Mouse (Mus musculus): ENCODE measurements around the gene Mrps36. TPM values are rescaled to one million over a fixed set of nuclear protein-coding genes. Genes with fewer than 3 reads are reported as not detected.
"Not testable (repeated sequence)": the region's sequence is repeated elsewhere in the genome, so short reads cannot be mapped to it uniquely, and the experiment has no call there.

The Mrps36 gene
- polyA plus RNA-seq (2014; fragmentation: Nextera tagmentation; extraction: Ambion mirVana) = 135 and 139 TPM in 2 replicates

DNA sequence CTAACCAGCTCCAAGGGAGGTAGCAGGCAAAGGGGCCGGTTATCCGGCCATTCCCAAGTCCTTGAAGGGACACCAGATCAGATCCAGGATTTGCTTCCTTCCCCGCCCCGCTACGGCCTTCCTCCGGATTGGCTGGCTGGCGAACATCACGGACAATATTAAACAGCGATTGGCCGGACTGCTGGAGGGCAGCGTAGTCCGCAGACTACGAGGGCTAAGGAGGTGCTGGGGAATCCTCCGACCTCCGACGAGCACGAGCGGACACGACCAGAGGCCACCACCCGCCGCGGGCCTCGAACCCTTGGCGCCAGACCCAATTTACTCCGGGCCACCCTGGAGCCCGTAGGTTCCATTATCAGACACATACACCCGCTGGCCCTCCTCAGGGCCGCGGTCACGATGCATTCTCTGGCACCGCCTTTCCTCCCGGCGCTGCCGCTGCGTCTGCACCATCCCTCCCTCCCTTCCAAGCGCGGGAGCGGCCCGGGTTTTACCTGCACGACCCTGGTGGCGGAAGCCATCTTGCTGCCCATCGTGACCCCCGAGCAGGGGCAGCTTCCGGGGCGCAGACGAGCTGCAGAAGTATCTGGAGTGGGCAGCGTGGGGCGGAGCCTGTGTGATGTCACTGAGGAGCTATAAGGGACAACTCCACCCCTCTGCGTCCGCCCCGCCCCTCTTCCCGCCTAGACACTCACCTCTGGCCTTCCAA, at the start of gene Mrps36:
Gene Mrps36, minus strand, starts transcription at position 624 of the 709 bp plus-strand sequence.
- Histone ChIP-seq H3K4me3 (ENCODE audit: low read depth, low read length) (peak within 1 kb of the TSS; percentile 87), H3K27ac (ENCODE audit: low read depth, low read length) (peak within 1 kb of the TSS; percentile 96), H3K27me3 (ENCODE audit: control insufficient read depth, insufficient read depth, low read length) (no peaks in the 10 kb centered on the region), H3K9me3 (ENCODE audit: control insufficient read depth, low read length) (no peaks in the 10 kb centered on the region), H3K9ac (ENCODE audit: low read depth, low read length) (peak within 1 kb of the TSS; percentile 84), H3K4me2 (replicated peaks; ENCODE audit: low read depth, low read length) (peak within 1 kb of the TSS; percentile 53), H3K4me1 (replicated peaks; ENCODE audit: control insufficient read depth, insufficient read depth, low read length) (no peaks in the 10 kb centered on the region), H3K36me3 (ENCODE audit: control insufficient read depth, insufficient read depth, low read length) (no peaks in the 10 kb centered on the region)
- ATAC-seq (ENCODE audit: low FRiP score) (peak; percentile 98), DNase-seq (ENCODE audit: low spot score) (peak; percentile 93)
- WGBS = under 1% methylated on average over 52 of the region's 52 CpGs

- Histone ChIP-seq H3K36me3 (ENCODE audit: control insufficient read depth, insufficient read depth, low read length) (no peaks in the 10 kb centered on the region), H3K9ac (ENCODE audit: low read depth, low read length) (no peak overlapping the region), H3K4me2 (replicated peaks; ENCODE audit: low read depth, low read length) (no peak overlapping the region), H3K27me3 (ENCODE audit: control insufficient read depth, insufficient read depth, low read length) (no peaks in the 10 kb centered on the region), H3K9me3 (ENCODE audit: control insufficient read depth, low read length) (no peaks in the 10 kb centered on the region), H3K4me1 (replicated peaks; ENCODE audit: control insufficient read depth, insufficient read depth, low read length) (peaks cover 3% of the 10 kb centered on the region; the same call in 1 of the 2 replicates), H3K4me3 (ENCODE audit: low read depth, low read length) (no peak overlapping the region), H3K27ac (ENCODE audit: low read depth, low read length) (no peak overlapping the region)
- no peak for DNase-seq (ENCODE audit: low spot score)
- no peak for ATAC-seq (ENCODE audit: low FRiP score)
- WGBS = 94% methylated on average over 3 of the region's 3 CpGs
Measured at GRCm38 (mm10) chr13:100789083-100789482, 44.6 kb upstream of the Mrps36 start.

DNA sequence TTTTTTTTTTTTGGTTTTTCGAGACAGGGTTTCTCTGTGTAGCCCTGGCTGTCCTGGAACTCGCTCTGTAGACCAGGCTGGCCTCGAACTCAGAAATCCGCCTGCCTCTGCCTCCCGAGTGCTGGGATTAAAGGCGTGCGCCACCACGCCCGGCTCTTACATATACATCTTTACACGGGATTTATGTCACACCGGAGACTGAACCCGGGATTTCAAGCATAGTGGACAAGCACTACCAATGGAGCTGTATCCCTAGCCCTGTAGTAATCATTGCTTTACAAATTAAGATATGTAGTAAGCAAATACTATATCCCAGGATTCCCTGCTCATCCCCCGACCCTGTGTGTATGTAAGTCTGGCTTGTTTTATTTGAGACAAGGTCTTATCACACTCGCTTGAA, 43.6 kb upstream of the Mrps36 start:
- H3K27ac ChIP-seq (ENCODE audit: low read depth, low read length) = not testable (repeated sequence)

DNA sequence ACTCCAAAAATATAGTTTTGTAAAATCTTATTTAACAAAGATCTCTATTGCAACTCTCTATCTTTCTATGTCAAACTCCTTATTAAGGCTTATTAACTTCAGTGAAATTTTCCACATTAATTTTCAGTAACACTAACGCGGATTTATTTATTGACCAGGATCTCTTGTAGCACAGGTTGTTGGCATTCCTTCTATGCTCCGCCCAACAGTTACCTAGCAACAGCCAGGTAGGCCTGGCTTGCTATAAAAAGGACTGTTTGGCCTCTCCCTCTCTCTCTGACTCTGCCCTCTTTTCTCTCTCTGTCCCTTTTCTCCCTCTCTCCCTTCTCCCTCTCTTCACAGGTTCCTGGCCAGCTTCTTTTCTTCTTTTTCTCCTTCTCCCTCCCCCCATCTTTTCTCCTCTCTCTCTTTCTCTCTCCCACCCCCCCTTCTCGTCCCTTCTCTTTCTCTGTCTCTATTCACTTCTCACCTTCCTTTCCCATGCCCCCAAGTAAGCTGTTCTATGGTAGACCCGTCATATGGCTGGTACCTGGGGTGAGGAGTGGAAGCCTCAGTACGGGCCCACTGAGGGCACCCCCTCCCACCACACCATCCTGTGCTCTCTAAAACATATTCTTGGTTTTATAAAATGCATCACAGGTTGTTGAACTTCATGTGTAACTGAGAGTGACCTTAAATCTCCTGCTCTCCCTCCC, 43.0 kb upstream of the Mrps36 start:
- Histone ChIP-seq H3K4me3 (ENCODE audit: low read depth, low read length) (no peak overlapping the region), H3K9me3 (ENCODE audit: control insufficient read depth, low read length) (no peaks in the 10 kb centered on the region), H3K4me2 (replicated peaks; ENCODE audit: low read depth, low read length) (no peak overlapping the region), H3K4me1 (replicated peaks; ENCODE audit: control insufficient read depth, insufficient read depth, low read length) (peaks cover 3% of the 10 kb centered on the region; the same call in 1 of the 2 replicates), H3K27me3 (ENCODE audit: control insufficient read depth, insufficient read depth, low read length) (no peaks in the 10 kb centered on the region), H3K36me3 (ENCODE audit: control insufficient read depth, insufficient read depth, low read length) (no peaks in the 10 kb centered on the region), H3K27ac (ENCODE audit: low read depth, low read length) (no peak overlapping the region), H3K9ac (ENCODE audit: low read depth, low read length) (no peak overlapping the region)
- ATAC-seq (ENCODE audit: low FRiP score) (no peak), DNase-seq (ENCODE audit: low spot score) (no peak)
- WGBS = 72% methylated on average over 6 of the region's 6 CpGs

More for the DNA sequence above, 43.6 kb upstream of the Mrps36 start:
- not testable (repeated sequence) for ATAC-seq (ENCODE audit: low FRiP score); H3K9ac ChIP-seq (ENCODE audit: low read depth, low read length); H3K9me3 ChIP-seq (ENCODE audit: control insufficient read depth, low read length); H3K4me2 ChIP-seq (replicated peaks; ENCODE audit: low read depth, low read length); DNase-seq (ENCODE audit: low spot score); H3K27me3 ChIP-seq (ENCODE audit: control insufficient read depth, insufficient read depth, low read length); H3K4me1 ChIP-seq (replicated peaks; ENCODE audit: control insufficient read depth, insufficient read depth, low read length); H3K36me3 ChIP-seq (ENCODE audit: control insufficient read depth, insufficient read depth, low read length); H3K4me3 ChIP-seq (ENCODE audit: low read depth, low read length)
- WGBS = 94% methylated on average over 11 of the region's 14 CpGs

GRCm38 (mm10) chr13:100786414-100786867, 42.0 kb upstream of the Mrps36 start, which contains the start of gene Ccnb1:
Gene Ccnb1, minus strand, starts transcription at chr13:100786570.
- Histone ChIP-seq H3K9me3 (ENCODE audit: control insufficient read depth, low read length) (no peaks in the 10 kb centered on the region), H3K4me3 (ENCODE audit: low read depth, low read length) (peak within 1 kb of the TSS; percentile 89), H3K27me3 (ENCODE audit: control insufficient read depth, insufficient read depth, low read length) (no peaks in the 10 kb centered on the region), H3K4me1 (replicated peaks; ENCODE audit: control insufficient read depth, insufficient read depth, low read length) (peaks cover 3% of the 10 kb centered on the region; the same call in 1 of the 2 replicates), H3K36me3 (ENCODE audit: control insufficient read depth, insufficient read depth, low read length) (peaks cover 2% of the 10 kb centered on the region; the same call in 1 of the 2 replicates), H3K27ac (ENCODE audit: low read depth, low read length) (no peak within 1 kb of the TSS), H3K9ac (ENCODE audit: low read depth, low read length) (peak within 1 kb of the TSS; percentile 84), H3K4me2 (replicated peaks; ENCODE audit: low read depth, low read length) (peak within 1 kb of the TSS; percentile 81)
- ATAC-seq (ENCODE audit: low FRiP score) = peak; percentile 99
- WGBS = under 1% methylated on average over 25 of the region's 35 CpGs
- peak; percentile 95 for DNase-seq (ENCODE audit: low spot score)

- 2% methylated on average over 30 of the region's 30 CpGs for WGBS
- ATAC-seq (ENCODE audit: low FRiP score) (peak; percentile 62), DNase-seq (ENCODE audit: low spot score) (no peak)
Measured at GRCm38 (mm10) chr13:100785806-100786413, 41.5 kb upstream of the Mrps36 start.

GRCm38 (mm10) chr13:100777491-100777890, 33.0 kb upstream of the Mrps36 start:
- H3K27ac ChIP-seq (ENCODE audit: low read depth, low read length) = no peak overlapping the region
- 76% methylated on average over 3 of the region's 3 CpGs for WGBS
- no peak overlapping the region for H3K4me3 ChIP-seq (ENCODE audit: low read depth, low read length)
- H3K9me3 ChIP-seq (ENCODE audit: control insufficient read depth, low read length) = no peaks in the 10 kb centered on the region
- H3K4me2 ChIP-seq (replicated peaks; ENCODE audit: low read depth, low read length) = no peak overlapping the region
- peaks cover 2% of the 10 kb centered on the region; the same call in 1 of the 2 replicates for H3K36me3 ChIP-seq (ENCODE audit: control insufficient read depth, insufficient read depth, low read length)
- ATAC-seq (ENCODE audit: low FRiP score) (no peak), DNase-seq (ENCODE audit: low spot score) (no peak)
- no peaks in the 10 kb centered on the region for H3K4me1 ChIP-seq (replicated peaks; ENCODE audit: control insufficient read depth, insufficient read depth, low read length)
- H3K27me3 ChIP-seq (ENCODE audit: control insufficient read depth, insufficient read depth, low read length) = no peaks in the 10 kb centered on the region
- no peak overlapping the region for H3K9ac ChIP-seq (ENCODE audit: low read depth, low read length)

More at GRCm38 (mm10) chr13:100785806-100786413, 41.5 kb upstream of the Mrps36 start:
- Histone ChIP-seq H3K27me3 (ENCODE audit: control insufficient read depth, insufficient read depth, low read length) (no peaks in the 10 kb centered on the region), H3K9ac (ENCODE audit: low read depth, low read length) (peak overlapping the region; percentile 84), H3K4me3 (ENCODE audit: low read depth, low read length) (peak overlapping the region; percentile 89), H3K4me1 (replicated peaks; ENCODE audit: control insufficient read depth, insufficient read depth, low read length) (peaks cover 3% of the 10 kb centered on the region; the same call in 1 of the 2 replicates), H3K9me3 (ENCODE audit: control insufficient read depth, low read length) (no peaks in the 10 kb centered on the region), H3K36me3 (ENCODE audit: control insufficient read depth, insufficient read depth, low read length) (peaks cover 2% of the 10 kb centered on the region; the same call in 1 of the 2 replicates), H3K4me2 (replicated peaks; ENCODE audit: low read depth, low read length) (peak overlapping the region; percentile 81), H3K27ac (ENCODE audit: low read depth, low read length) (no peak overlapping the region)

DNA sequence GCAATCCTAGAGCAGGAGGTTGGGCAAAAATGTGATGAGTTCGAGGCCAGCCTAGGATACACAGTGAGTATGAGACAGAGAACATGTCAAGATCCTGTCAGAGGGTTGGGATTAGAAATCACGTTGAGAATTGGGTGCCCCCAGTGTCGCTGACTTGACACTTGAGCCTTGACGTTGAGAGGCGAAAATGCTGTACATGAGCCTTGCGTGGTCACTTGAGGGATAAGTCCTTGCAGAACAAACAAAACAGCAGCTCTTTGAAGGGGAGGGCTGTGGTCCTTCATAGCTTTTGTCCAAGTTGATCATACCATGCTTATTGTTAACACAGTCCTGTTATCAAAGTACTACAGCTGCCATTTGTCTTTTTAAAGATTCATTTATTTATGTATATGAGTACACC, 32.3 kb upstream of the Mrps36 start:
- H3K36me3 ChIP-seq (ENCODE audit: control insufficient read depth, insufficient read depth, low read length) = no peaks in the 10 kb centered on the region; the same call in 1 of the 2 replicates
- WGBS = 68% methylated on average over 6 of the region's 6 CpGs
- H3K9me3 ChIP-seq (ENCODE audit: control insufficient read depth, low read length) = no peaks in the 10 kb centered on the region
- DNase-seq (ENCODE audit: low spot score) (no peak), ATAC-seq (ENCODE audit: low FRiP score) (no peak)
- H3K4me1 ChIP-seq (replicated peaks; ENCODE audit: control insufficient read depth, insufficient read depth, low read length) = no peaks in the 10 kb centered on the region
- H3K27ac ChIP-seq (ENCODE audit: low read depth, low read length) = no peak overlapping the region
- no peak overlapping the region for H3K4me2 ChIP-seq (replicated peaks; ENCODE audit: low read depth, low read length)
- no peak overlapping the region for H3K9ac ChIP-seq (ENCODE audit: low read depth, low read length)
- H3K4me3 ChIP-seq (ENCODE audit: low read depth, low read length) = no peak overlapping the region
- no peaks in the 10 kb centered on the region for H3K27me3 ChIP-seq (ENCODE audit: control insufficient read depth, insufficient read depth, low read length)
